Mouse (Mus musculus) myocyte (in vitro differentiated cells): ENCODE results near the gene Krt4. TPM values are rescaled to one million over a fixed set of nuclear protein-coding genes. Genes with fewer than 3 reads are reported as not detected.

Experiments
- H3K27me3 ChIP-seq: one replicate; pipeline ENCODE4 v1.6.1; 2011; ENCODE audit not compliant: control insufficient read depth, insufficient read depth, insufficient read length
- H3K36me3 ChIP-seq: one replicate; pipeline ENCODE4 v1.6.1; 2011; ENCODE audit not compliant: control insufficient read depth, insufficient read depth
- H3K4me2 ChIP-seq: one replicate; pipeline ENCODE4 v1.6.1; 2011; ENCODE audit warnings: low read depth, control low read depth
- H3K4me3 ChIP-seq: one replicate; pipeline ENCODE4 v1.5.1; 2011; ENCODE audit warnings: mild to moderate bottlenecking, control low read depth, moderate library complexity
- H3K79me2 ChIP-seq: one replicate; pipeline ENCODE4 v1.6.1; 2011; ENCODE audit not compliant: control insufficient read depth, insufficient read depth
- H3ac ChIP-seq: one replicate; pipeline ENCODE4 v1.6.1; 2011; ENCODE audit not compliant: control insufficient read depth, insufficient read length
- CEBPB ChIP-seq: IDR thresholded peaks from 2 replicates; pipeline ENCODE4 v1.6.1; 2011; ENCODE audit warnings: mild to moderate bottlenecking, moderate library complexity; ENCODE audit not compliant: poor library complexity, insufficient read depth, severe bottlenecking
- E2F4 ChIP-seq: IDR thresholded peaks from one replicate; pipeline ENCODE4 v1.6.1; 2011; ENCODE audit warnings: mild to moderate bottlenecking, control low read depth, moderate library complexity; ENCODE audit not compliant: insufficient read depth
- MAX ChIP-seq: IDR thresholded peaks from one replicate; pipeline ENCODE4 v1.6.1; 2011; ENCODE audit warnings: low read depth, mild to moderate bottlenecking, control low read depth
- MYOD1 ChIP-seq, 3 experiments: IDR thresholded peaks; one replicate each; pipeline ENCODE4 v1.6.1; 2011; ENCODE audit warnings: control low read depth in 2 of 3, low read depth in 2 of 3, mild to moderate bottlenecking in 2 of 3, moderate library complexity in 1 of 3; ENCODE audit not compliant: insufficient read length in 2 of 3, control insufficient read depth in 1 of 3
- MYOG ChIP-seq, 3 experiments: IDR thresholded peaks; one replicate each; pipeline ENCODE4 v1.6.1; 2011; ENCODE audit warnings: control low read depth in 2 of 3, low read depth in 2 of 3, mild to moderate bottlenecking in 2 of 3; ENCODE audit not compliant: insufficient read length in 2 of 3, control insufficient read depth in 1 of 3, insufficient read depth in 1 of 3
- POLR2A ChIP-seq: IDR thresholded peaks from one replicate; pipeline ENCODE4 v1.6.1; 2011; ENCODE audit warnings: low read depth, mild to moderate bottlenecking, control low read depth, moderate library complexity; ENCODE audit not compliant: insufficient read length
- POLR2AphosphoS2 ChIP-seq: IDR thresholded peaks from one replicate; pipeline ENCODE4 v1.6.1; 2011; ENCODE audit warnings: low read depth, control low read depth; ENCODE audit not compliant: insufficient read length
- REST ChIP-seq: IDR thresholded peaks from one replicate; pipeline ENCODE4 v1.6.1; 2011; ENCODE audit warnings: mild to moderate bottlenecking, control low read depth, moderate library complexity; ENCODE audit not compliant: insufficient read depth, insufficient read length
- SRF ChIP-seq: IDR thresholded peaks from one replicate; pipeline ENCODE4 v1.6.1; 2011; ENCODE audit warnings: low read depth; ENCODE audit not compliant: control insufficient read depth, insufficient read length
- TCF12 ChIP-seq: IDR thresholded peaks from one replicate; pipeline ENCODE4 v1.6.1; 2011; ENCODE audit warnings: mild to moderate bottlenecking, control low read depth; ENCODE audit not compliant: poor library complexity, insufficient read depth, severe bottlenecking
- TCF3 ChIP-seq: IDR thresholded peaks from one replicate; pipeline ENCODE4 v1.6.1; 2011; ENCODE audit warnings: low read depth, control low read depth; ENCODE audit not compliant: insufficient read length
- USF1 ChIP-seq: IDR thresholded peaks from one replicate; pipeline ENCODE4 v1.6.1; 2011; ENCODE audit warnings: low read depth, mild to moderate bottlenecking, control low read depth, moderate library complexity
- polyA plus RNA-seq: library from polyadenylated mRNA; unstranded; fragments of >200 nt; fragmentation: generic; extraction: Trizol; gene quantifications from one replicate; pipeline ENCODE4 v1.2.1, GENCODE M21; 2012; ENCODE audit warnings: missing spikeins

Gene Krt4
- polyA plus RNA-seq, 1 experiment = not detected

DNA sequence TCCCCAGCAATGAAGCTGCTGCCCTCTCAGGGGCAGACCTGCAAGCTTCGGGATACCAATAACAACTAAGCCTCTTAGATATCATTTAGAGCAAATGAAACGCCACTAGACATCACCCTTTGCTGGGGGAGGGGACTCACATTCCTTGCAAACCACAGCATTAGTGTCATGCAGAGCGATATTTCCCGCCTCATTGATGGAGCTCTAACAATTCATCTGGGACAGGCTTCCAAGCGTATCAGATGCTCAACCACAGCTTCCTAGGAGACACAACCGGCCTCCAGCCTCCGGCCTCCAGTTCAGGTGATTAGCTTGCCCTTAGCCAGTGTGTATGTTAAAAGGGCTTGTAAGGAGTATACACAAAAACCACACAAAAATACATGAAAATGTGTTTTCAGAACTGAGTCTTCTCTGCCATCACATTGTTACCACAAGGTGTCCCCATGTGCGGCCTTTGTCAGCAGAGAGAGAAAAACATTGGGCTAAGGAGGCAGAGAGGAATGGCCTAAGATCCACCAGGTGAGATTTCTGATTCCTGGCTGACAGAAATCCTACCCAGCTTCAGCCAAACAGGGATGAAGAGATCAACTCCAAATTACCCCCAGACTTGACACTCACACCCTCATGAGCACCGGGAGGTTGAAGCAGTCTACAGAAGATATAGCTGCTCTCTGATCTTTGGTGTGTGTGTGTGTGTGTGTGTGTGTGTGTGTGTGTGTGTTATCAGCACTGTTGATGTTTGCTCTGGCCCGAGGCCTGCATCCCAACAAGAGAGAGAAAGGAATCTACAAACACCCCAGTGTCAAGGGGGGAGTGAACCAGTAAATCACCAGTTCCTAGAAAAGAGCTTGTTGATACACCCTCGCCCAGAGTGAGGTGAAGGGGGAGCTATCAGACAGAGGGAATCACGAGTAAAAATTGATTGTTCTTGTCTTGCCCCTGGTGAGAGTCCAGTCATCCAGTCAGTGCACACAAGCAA is 22.1 kb downstream of the Krt4 start:
- no peak overlapping the region for H3ac ChIP-seq
- no peak overlapping the region for H3K4me3 ChIP-seq
- H3K4me2 ChIP-seq = no peak overlapping the region
- TF ChIP-seq TCF12 = no peak
- H3K36me3 ChIP-seq = no peaks in the 10 kb centered on the region
- H3K79me2 ChIP-seq = no peaks in the 10 kb centered on the region
- H3K27me3 ChIP-seq = peaks cover 52% of the 10 kb centered on the region

DNA sequence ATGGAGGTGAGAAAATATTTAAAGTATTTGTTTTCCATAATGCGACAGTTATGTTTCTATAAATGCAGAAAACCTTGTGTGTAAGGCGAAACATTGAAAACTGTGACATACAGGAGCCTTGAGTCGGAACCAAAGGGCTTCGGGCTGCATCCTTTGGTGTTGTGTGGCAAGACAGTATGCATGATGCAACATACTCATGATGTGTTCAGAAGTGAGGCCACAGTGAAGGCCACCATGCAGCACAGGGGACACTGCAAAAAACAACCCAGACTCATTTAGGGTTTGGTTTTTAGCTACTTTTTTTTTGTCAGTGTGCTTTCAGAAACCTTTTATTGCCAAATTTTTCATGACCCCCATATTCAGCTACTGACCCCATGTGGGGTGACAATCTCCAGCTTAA is 29.3 kb downstream of the Krt4 start:
- H3ac ChIP-seq = no peak overlapping the region
- H3K27me3 ChIP-seq = peaks cover 62% of the 10 kb centered on the region
- no peaks in the 10 kb centered on the region for H3K79me2 ChIP-seq
- no peak overlapping the region for H3K4me3 ChIP-seq
- no peak overlapping the region for H3K4me2 ChIP-seq
- no peaks in the 10 kb centered on the region for H3K36me3 ChIP-seq
- TF ChIP-seq USF1 = no peak
- TF ChIP-seq E2F4 = no peak
- no peak for TF ChIP-seq TCF12
- TF ChIP-seq POLR2A = no peak
- TF ChIP-seq MYOG (IDR thresholded peaks at IDR 0.05; ENCODE audit: control insufficient read depth in 1 of 3, insufficient read depth in 1 of 3, insufficient read length in 2 of 3, low read depth in 2 of 3) = no peak
- TF ChIP-seq SRF = no peak
- no peak for TF ChIP-seq REST
- no peak for TF ChIP-seq MAX
- TF ChIP-seq POLR2AphosphoS2 = no peak
- no peak for TF ChIP-seq CEBPB
- TF ChIP-seq TCF3 = no peak
- TF ChIP-seq MYOD1 (IDR thresholded peaks at IDR 0.05; ENCODE audit: control insufficient read depth in 1 of 3, insufficient read length in 2 of 3, low read depth in 2 of 3) = no peak

DNA sequence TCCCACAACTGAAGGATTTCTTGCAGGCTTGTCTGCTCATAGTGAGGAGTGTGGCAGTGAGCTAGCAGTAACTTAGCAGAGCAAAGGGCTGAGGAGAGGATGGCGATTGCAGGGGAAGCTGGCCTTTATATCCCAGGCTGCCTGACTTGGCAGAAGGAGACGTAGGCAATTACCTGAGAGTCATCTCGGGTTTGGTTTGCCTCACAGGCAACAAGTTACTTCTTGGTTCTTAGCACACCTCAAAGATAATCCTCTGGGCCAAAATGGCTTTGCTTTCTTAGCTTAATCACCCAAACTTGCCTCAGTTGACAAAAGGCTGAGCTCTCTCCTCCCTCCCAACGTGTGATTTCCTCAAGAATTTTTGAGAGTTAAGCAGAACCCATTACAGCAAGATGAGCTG is 31.7 kb downstream of the Krt4 start, which contains the start of gene Krt76:
Gene Krt76, minus strand, starts transcription at position 101 of the 400 bp plus-strand sequence.
- H3K27me3 ChIP-seq = peaks cover 44% of the 10 kb centered on the region
- no peak within 1 kb of the TSS for H3K4me2 ChIP-seq
- H3K79me2 ChIP-seq = no peaks in the 10 kb centered on the region
- no peaks in the 10 kb centered on the region for H3K36me3 ChIP-seq
- no peak within 1 kb of the TSS for H3ac ChIP-seq
- H3K4me3 ChIP-seq = no peak within 1 kb of the TSS
- TF ChIP-seq CEBPB = no peak
- TF ChIP-seq MYOD1 (IDR thresholded peaks at IDR 0.05; ENCODE audit: control insufficient read depth in 1 of 3, insufficient read length in 2 of 3, low read depth in 2 of 3) = no peak
- no peak for TF ChIP-seq USF1

DNA sequence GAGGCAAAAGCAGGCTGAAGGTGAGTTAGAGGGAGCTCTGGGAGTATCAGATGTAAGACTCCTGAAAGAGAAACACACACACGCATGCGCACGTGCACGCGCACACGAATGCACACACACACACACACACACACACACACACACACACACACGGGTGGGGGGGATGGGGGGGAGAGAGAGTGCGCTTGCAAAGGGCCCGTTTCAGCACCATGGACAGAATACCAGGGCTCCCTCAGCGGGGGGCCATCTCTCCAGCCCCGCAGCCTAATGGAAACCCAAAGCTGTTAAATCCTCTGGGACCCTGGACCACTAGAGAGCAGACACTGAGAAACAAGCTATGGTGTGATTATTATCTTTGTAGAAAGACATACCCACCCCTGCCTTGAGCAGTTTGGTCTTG is 44.8 kb downstream of the Krt4 start:
- no peaks in the 10 kb centered on the region for H3K36me3 ChIP-seq

DNA sequence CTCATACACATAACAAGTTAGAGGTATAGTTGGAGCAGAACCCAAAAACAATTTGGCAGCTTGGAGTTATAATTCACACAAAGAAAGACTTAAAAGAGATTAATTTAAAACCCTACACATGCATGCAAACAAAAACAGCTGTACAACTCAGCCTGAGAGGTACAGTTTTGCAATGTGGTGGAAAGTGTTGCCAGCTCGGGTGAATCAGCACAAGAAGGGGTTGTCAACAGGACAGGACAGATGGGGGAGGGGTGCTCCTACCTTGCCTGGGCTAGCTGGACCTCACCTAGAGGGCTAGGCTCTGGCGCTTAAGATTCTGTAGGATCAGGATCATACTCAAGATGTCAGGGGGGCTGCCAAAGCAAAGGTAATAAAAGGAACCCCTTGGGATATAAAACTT is 46.5 kb downstream of the Krt4 start:
- Histone ChIP-seq H3K79me2 (no peaks in the 10 kb centered on the region), H3K36me3 (no peaks in the 10 kb centered on the region), H3K4me3 (no peak overlapping the region), H3K27me3 (peaks cover 20% of the 10 kb centered on the region), H3K4me2 (no peak overlapping the region), H3ac (no peak overlapping the region)
- TF ChIP-seq REST (no peak), POLR2A (no peak), MYOD1 (IDR thresholded peaks at IDR 0.05; ENCODE audit: control insufficient read depth in 1 of 3, insufficient read length in 2 of 3, low read depth in 2 of 3) (no peak), E2F4 (no peak), MAX (no peak), POLR2AphosphoS2 (no peak), CEBPB (no peak)

More for the DNA sequence above, 44.8 kb downstream of the Krt4 start:
- Histone ChIP-seq H3K79me2 (no peaks in the 10 kb centered on the region), H3ac (no peak overlapping the region), H3K27me3 (peaks cover 13% of the 10 kb centered on the region), H3K4me2 (no peak overlapping the region), H3K4me3 (no peak overlapping the region)
- TF ChIP-seq MYOG (IDR thresholded peaks at IDR 0.05; ENCODE audit: control insufficient read depth in 1 of 3, insufficient read depth in 1 of 3, insufficient read length in 2 of 3, low read depth in 2 of 3) (no peak), REST (peak; percentile 66)
